Mouse (Mus musculus) large intestine, adult 2 months (tissue): Measurements from ENCODE around the gene Dda1. TPM values are rescaled to one million over a fixed set of nuclear protein-coding genes. Genes with fewer than 3 reads are reported as not detected.
"Not testable (repeated sequence)": the region's sequence is repeated elsewhere in the genome, so short reads cannot be mapped to it uniquely, and the experiment has no call there.

ENCODE experiments used
- DNase-seq: peaks from one replicate; pipeline ENCODE4 v3.0.0-alpha.2; 2012; ENCODE audit warnings: low read depth, low spot score
- WGBS: fragments of 180-500 bp; shearing (Covaris S2); methylation state at CpG from one replicate; pipeline ENCODE4 v1.1.7; 2018; 5-methylcytosine and 5-hydroxymethylcytosine counted together
- polyA plus RNA-seq: library from polyadenylated mRNA; depleted of rRNA; stranded (reverse); fragments of >200 nt; gene quantifications from 2 replicates; pipeline ENCODE4 v1.2.3, GENCODE M21; 2012

Dda1 gene
- polyA plus RNA-seq, 1 experiment = 80.9 TPM

DNA sequence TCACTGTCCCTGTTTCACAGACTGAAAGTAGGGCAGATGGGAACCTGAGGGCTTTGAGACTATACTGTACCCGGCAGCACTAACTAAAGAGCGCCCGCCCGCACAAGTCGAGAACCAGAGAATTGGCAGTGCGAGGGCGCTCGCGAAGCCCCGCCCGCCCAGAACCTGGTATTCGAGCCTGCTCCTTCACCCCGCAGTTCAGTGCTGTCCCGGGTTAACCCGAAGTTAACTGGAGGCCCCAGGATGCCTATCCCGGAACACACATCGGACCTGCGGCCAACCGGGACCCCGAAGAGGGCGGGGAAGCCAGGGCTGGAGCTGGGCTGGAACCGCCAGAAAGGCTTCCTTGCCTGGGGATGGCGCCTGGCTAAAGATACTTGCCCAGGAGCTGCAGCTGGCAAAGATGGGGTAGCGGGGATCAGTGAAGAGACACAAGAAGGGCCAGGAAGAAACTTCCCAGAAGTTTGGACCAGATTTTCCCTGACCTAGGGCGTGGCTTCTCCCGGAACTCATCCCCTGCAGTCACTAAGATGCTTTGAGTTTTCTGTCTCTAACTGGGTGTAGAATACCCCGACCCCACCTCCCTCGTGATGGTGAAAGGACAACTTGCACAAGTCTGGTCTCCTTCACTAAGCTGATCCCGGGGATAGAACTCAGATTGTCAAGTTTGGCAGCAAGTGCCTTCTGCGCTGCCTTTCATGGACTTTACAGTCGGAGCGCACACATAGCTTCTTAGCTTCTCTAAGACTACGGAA lies 18.9 kb downstream of the Dda1 start, which contains the start of gene Gtpbp3:
TSS of gene Gtpbp3 (plus strand) at position 413 of the 755 bp plus-strand sequence.
- WGBS = under 1% methylated on average over 33 of the region's 33 CpGs
- peak; percentile 40 for DNase-seq

DNA sequence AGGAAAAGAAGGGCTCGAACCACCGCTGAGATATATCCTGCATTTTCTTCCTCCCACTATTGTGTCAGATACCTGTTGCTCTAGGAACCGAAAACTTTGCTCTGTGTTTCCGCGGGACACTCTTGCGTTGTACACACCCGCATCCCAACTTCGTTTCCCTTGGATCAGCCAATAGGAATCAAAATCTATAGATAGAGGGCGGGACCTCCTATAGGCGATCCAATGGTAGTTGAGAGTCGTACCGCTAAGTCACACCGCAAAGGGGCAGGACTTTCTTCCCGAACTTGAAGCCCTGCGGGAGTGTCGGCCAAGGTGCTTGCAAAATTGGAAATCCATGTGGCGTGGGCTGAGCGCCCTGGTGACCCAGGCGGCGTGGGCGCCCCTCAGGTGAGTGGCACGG lies 19.5 kb downstream of the Dda1 start:
- under 1% methylated on average over 22 of the region's 22 CpGs for WGBS
- peak; percentile 94 for DNase-seq

DNA sequence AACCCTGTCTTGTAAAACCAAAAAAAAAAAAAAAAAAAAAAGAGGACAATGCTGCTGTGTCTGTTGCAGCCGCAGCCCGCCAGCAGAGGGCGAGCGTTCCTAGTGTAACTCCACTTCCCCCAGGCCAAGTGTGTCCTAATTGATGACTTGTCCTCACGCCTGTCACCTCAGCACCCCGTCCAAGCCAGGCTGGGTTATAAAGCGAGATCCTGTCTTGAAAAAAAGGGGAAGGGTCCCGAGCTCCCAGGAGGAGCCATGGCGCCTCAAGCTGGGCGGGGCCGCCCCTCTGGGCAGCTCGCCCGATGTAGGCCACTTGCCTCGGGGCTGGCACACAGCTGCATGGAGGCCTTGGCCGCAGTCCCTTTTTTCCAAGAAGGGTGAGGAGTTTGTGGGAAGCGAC lies 26.0 kb downstream of the Dda1 start:
- DNase-seq = no peak

DNA sequence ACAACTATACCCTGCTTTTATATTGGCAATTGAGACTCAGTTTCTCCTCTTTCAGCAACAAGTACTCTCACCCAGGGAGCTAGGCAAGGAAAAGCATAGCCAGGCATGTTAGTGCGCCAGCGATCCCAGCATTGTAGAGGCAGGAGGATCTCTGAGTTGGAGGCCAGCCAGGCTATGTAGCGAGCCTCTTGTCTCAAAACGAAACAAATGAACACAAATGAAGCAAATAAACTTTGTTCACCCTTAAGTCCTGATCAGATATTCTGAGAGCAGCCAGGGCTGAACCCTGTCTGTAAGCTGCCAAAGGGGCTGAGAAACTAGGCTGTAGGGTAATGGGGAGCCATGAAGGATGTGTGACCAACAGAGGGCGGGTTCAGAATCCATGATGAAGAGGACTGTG lies 26.8 kb downstream of the Dda1 start:
- 84% methylated on average over 5 of the region's 5 CpGs for whole genome bisulfite sequencing
- no peak for DNase-seq

More for the DNA sequence above, 26.0 kb downstream of the Dda1 start:
- WGBS = 19% methylated on average over 16 of the region's 16 CpGs

DNA sequence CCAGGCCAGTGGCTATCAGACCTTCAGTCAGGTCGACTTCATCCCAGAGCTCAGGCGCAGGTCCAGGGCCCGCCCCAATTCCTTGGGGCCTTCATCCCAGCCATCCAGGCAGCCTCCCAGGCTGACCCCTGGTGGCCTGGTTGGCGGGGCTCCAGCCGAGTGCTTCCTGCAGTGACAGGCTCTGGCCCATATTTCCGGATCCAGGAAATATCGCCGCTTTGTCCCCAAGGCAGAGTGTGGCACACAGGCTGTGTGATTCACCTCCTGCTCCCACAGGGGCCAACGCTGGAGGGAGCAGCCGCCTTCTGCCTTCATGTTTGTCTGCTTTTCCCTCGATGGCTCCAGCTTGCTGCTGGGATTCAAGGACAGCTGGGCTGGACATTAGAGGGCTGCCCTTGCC lies 27.5 kb downstream of the Dda1 start:
- 42% methylated on average over 11 of the region's 11 CpGs for WGBS
- DNase-seq = no peak

DNA sequence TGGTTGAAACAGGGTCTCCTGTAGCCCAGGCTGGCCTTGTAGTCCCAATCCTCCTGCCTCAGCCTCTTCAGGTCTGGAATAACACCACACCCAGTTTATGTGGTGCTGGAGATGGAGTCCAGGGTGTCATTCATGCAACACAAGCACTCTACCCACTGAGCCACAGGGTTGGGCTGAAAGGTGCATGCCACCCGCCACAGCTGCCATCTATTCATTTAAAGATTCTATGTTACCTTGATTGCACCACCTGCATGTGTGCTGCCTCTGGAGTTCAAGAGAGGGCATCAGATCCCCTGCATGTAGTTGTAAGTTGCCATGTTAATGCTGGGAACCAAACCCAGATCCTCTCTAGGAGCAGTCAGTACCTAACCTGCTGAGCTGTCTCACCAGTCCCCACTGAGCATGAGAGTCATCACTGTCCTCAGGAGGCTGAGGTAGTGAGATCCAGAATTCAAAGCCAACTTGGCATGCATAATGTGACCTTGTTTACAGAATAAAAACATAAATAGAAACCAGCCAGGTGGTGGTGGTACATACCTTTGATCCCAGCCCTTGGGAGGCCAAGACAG lies 28.2 kb downstream of the Dda1 start:
- WGBS = 92% methylated on average over 1 of the region's 1 CpGs
- no peak for DNase-seq

DNA sequence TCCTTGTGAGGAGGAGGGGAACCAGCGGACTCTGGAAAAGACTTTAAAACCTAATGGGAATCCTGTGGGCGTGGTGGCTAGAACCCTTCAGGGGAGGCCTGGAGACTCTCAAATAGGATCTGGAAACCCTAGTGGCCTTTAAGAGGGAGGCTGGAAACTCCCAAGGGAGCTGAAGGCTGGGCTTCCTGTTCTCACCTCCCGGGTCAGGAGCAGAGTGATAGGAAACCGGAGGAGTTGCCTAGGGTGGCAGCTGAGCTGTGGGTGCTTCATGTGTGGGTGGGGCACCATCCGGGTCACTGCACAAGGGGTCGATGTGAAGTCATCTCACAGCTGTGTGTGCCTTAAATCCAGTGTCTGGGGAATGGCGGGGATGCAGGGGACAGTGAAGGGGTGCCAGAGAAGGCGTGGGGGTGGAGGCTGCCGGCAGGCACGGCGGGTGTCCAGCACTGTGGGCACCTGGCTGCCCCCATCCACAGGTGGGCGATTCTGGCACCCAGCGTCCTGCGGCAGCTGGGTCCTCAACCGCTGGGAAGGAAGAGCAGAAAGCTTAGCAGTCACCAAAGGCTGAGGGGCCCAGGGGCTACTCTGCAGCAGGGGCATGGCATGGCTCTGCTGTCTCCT lies 29.0 kb downstream of the Dda1 start:
- no peak for DNase-seq
- WGBS = 41% methylated on average over 15 of the region's 15 CpGs

DNA sequence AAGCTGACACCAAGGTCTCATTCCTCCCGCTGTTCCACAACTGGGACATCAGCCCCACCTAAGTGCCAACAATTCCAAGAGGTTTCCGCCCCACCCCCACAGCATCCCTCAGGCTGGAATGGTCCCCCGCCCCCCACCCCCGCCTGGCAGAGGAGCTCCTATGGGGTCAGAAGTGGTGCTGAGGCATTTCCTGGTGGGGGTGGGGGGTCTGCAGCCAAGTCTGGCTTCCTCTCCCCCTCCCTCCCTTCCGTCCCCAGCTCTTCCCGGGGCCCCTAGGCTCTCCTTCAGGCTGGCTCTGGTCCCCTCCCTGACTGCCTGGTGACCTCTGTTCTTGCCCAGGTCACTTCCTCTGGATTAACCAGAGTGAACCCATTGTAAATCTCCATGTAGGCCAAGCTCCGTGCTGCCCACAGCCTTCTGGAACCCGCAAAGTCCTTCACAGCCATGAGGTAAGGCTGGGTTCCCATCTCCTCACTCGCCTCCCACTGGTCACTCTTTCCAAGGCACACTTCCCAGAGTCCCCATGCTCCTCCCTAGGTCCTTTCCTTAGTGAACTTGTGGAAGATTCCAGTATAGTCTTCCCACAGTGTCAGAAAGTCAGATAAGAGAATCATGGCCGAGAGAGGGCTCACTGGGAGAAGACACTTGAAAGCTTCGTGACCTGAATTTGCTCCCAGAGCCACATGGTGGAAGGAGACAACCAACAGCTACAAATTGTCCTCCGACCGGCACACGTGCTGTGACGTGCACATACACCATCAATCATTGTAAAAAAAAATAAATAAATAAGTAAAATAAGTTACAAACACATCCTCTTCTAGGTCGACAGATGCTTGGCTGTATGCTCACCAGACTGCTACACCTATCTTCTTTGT lies 30.1 kb downstream of the Dda1 start:
- DNase-seq = no peak
- 41% methylated on average over 16 of the region's 16 CpGs for WGBS

DNA sequence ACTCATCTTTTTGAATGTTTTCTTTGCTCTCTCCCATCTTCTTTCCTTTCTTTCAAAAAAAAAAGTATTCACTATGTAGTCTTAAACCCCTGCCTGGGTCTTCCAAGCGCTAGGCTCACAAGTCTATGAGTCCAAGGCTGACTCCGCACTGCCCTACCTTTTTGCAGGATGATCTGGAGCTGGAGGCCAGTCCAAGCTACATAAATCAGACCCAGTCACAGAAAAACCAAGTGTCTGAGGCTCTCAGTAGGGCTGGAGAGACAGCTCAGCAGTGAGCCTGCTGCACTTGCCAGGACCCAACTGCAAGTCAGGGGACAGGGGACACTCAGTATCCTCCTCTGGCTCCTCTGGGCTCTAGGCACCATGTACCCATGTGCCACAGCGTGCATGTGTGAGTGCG lies 35.4 kb downstream of the Dda1 start:
- 87% methylated on average over 4 of the region's 4 CpGs for WGBS

DNA sequence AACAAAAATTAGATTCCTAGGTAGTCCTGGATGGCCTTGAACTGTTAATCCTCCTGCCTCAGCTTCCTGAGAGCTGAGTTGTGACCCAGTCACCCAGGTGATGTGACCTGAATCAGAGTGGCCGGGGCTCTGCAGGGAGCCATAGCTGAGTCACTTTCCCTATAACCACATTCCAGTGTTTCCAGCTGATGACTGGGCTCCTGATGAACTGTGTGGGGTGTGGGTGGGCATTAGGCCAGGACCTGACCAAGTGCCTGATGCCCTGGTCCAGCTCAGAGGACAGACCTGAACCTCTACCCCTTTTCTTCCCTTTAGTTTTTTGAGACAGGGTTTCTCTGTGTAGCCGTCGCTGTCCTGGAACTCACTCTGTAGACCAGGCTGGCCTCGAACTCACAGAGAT lies 36.3 kb downstream of the Dda1 start:
- WGBS = 90% methylated on average over 4 of the region's 4 CpGs
- DNase-seq = no peak

More for the DNA sequence above, 35.4 kb downstream of the Dda1 start:
- DNase-seq = no peak

DNA sequence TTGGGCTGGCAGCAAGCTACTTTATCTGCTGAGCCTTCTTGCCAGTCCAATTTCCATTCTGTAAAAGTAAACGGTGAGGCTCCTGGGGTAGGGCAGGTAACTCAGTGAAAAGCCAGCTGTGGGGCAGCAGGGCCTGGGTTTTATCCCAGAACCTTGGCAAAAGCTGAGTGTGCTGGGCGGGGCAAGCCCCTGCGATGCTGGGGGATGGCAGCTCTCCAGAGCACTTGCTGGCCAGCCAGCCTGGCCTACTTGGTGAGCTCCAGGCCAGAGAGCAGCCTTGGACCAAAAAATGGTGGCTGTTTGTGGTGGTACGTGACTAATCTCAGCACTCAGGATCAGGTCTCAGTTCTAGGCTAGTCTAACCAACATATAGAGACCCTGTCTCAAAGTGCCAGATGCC lies 37.0 kb downstream of the Dda1 start:
- DNase-seq = no peak
- 40% methylated on average over 4 of the region's 4 CpGs for WGBS

DNA sequence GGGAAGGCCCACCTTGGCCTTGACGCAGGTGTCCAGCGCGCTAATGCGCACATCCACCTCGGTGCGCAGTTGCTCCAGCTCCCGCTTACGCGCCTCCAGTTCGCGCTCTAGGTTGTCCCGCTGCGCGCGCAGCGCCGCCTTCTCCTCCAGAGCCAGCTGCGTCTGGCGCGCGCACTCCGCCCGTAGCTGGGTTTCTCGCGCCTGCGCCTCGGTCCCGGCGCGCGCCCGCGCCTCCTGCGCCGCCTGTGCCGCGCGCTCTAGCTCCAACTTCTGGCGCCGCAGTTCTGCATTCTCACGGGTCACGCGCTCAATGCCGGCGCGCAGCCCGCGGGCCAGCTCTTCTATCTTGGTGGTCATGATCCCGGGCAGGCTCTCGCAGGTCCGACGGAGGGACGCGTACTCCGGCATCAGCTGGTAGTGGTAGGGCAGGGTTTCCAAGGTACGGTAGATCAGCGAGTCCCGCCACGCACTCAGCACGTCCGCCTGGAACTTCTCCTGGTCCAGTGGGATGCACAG lies 38.6 kb downstream of the Dda1 start:
- under 1% methylated on average over 61 of the region's 61 CpGs for WGBS
- no peak for DNase-seq

DNA sequence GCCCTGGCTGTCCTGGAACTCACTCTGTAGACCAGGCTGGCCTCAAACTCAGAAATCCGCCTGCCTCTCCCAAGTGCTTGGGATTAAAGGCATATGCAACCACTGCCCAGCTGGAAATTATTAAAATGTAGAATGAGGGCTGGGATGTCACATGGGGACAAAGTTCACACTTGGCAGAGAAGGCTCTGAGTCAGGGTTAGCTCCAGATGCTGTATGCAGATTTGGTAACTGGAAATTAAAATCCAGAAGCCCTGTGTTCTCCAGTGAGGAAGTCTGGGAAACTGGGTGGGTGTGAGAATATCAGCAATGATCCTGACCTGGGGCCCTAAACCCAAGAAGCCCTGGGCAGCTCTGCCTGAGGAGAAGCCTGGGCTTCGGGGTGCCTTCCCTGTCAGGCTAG lies 40.3 kb downstream of the Dda1 start:
- DNase-seq = no peak
- WGBS = 25% methylated on average over 2 of the region's 2 CpGs

DNA sequence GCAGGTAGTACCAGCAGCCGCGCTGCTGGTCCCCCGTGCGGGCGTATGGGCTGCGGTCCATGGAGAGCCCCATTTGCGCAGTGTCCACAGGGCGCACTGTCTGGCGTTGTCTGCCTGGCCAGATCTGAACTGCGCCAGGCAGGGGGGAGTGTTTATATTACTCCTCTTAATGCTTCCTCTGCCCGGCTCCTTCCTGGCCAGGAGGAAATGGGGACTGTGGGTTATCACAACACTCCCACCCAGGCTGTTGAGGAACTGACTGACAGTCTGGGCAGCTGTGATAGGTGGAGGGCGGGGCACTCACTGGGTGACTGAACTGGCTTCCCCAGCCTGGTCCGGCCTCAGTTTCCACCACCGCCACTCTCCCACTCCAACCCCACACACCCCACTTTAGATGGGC lies 42.6 kb downstream of the Dda1 start, which contains the start of gene Plvap:
TSS of gene Plvap (minus strand) at position 109 of the 400 bp plus-strand sequence.
- 35% methylated on average over 14 of the region's 14 CpGs for WGBS
- DNase-seq = no peak

DNA sequence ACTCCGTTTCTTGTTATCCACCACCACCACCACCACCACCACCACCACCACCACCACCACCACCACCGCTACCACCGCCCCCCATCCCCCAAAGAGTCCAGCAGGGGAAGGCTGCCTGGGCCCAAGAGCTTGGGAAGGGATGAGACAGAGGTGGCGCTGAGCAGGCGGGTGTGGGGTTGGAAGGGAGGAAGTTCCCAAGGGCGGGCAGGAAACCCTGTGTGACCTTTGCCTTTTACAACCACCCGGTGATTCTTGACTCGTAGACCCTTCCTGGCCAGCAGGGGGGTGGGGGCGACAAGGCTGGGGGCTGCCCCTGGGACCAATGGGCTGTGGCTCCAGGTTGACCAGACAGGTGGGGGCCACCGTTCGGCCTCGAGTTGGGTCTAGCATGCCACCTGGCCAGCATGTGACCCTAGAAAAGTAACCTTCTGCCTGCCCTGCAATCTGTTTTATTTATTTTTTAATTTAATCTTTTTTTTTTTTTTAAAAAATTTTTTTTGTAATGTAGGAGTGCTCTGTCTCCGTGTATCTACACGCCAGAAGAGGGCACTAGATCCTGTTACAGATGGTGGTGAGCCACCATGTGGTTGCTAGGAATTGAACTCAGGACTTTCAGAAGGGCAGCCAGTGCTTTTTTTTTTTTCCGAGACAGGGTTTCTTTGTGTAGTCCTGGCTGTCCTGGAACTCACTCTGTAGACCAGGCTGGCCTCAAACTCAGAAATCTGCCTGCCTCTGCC lies 44.2 kb downstream of the Dda1 start:
- DNase-seq = no peak

DNA sequence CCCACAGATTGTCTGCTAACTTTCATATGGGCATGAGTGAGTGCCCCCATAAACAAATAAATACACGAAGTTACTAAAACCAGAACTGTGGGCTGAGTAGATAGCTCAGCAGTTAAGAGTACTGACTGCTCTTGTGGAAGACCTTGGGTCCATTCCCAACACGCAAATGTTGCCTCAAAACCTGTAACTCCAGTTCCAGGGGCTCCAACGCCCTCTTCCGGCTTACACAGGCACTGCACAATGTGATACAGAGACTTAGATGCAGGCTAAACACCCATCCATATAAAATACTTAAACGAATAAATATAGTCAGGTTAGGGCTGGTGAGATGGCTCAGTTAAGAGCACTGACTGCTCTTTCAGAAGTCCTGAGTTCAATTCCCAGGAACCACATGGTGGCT lies 46.0 kb downstream of the Dda1 start:
- 58% methylated on average over 5 of the region's 5 CpGs for WGBS

More for the DNA sequence above, 44.2 kb downstream of the Dda1 start:
- WGBS = 53% methylated on average over 15 of the region's 15 CpGs

DNA sequence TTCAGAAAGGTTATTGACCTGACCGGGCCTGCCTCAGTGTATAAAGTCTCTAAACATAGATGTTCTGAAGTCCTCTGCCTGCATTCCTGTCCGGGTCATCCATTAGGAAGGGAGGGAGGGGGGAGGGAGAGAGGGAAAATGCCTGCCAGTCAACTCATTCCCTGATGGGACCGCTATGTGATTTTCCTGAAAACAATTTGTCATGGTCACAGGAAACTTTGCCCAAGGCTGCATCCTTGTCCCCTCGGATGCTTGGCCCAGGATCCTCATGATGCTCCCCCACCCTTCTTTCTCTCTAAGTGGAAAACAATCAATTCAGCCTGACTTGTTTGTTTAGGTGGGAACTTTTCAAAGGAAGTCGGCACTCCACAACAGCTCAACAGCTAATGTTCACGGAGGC lies 47.8 kb downstream of the Dda1 start:
- WGBS = 14% methylated on average over 6 of the region's 6 CpGs
- DNase-seq = no peak

More for the DNA sequence above, 46.0 kb downstream of the Dda1 start:
- no peak for DNase-seq

DNA sequence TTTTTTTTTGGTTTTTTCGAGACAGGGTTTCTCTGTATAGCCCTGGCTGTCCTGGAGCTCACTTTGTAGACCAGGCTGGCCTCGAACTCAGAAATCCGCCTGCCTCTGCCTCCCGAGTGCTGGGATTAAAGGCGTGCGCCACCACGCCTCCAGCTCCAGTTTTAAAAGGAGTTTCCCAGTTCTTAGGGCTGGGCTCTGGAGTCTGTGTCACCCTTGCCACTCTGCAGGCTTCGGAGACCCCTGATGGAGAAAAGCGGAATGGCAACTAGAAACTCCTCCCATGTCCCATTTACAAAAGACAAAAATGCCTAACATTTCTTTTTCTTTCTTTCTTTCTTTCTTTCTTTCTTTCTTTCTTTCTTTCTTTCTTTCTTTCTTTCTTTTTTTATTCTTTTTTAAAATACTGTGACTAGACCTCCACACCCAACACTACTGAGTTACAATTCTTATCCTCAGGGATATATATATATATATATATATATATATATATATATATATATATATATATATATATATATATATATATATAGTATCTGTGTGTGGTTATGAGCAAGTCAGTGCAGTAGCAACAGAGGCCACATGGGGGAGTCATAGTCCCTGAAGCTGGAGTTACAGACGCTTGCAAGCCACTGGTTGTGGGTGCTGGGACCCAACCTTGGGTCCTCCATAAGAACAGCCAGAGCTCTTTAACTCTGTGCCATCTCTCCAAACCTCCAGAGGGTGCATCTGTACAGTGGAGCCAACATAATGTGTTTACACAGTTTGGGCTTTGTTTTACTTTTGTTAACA lies 50.2 kb downstream of the Dda1 start:
- not testable (repeated sequence) for DNase-seq
- 22% methylated on average over 9 of the region's 10 CpGs for WGBS
